Mouse (Mus musculus): ENCODE measurements at regions not wholly inside any gene's neighbourhood (a gene's known extent, or its start where the extent isn't known, plus 50 kb on each side); places are given as distances from the start of the nearest gene placed in this dataset.

DNA sequence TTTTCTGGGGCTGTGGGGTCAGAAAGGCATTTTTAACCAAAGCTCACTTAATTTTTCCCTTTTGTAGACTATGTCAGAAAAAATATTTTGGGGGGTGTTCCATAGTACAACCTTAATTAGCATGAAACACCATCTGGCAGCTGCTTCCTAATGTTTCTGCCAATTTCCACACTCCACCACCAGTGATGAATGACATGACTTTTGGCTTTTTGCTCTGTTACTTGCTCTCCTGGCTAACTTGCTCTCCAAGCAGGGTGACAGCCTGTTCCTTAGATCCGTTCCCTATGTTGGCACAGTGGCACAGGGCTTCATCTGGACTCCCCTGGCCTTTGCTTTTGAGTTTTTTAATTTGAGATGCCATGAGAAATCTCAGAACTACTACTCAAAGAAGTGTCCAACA, 648.6 kb downstream of the 1190002N15Rik start:
- DNase-seq = no peak
- Histone ChIP-seq H3K27me3 (replicated peaks; ENCODE audit: control insufficient read depth, insufficient read depth, low read length) (no peaks in the 10 kb centered on the region), H3K27ac (ENCODE audit: insufficient read depth, low read depth, low read length) (no peak overlapping the region), H3K4me1 (ENCODE audit: control insufficient read depth, insufficient read depth, low read length) (no peaks in the 10 kb centered on the region), H3K36me3 (ENCODE audit: control insufficient read depth, insufficient read depth, low read length) (no peaks in the 10 kb centered on the region), H3K4me3 (ENCODE audit: insufficient read depth, low read depth, low read length) (no peak overlapping the region)
- WGBS = 61% methylated on average over 1 of the region's 1 CpGs
- TF ChIP-seq POLR2A (IDR thresholded peaks at IDR 0.05; ENCODE audit: low read depth, low read length) (no peak), CTCF (conservative IDR thresholded peaks at IDR 0.05; ENCODE audit: insufficient read depth, insufficient read length, low read depth, low read length) (no peak)

DNA sequence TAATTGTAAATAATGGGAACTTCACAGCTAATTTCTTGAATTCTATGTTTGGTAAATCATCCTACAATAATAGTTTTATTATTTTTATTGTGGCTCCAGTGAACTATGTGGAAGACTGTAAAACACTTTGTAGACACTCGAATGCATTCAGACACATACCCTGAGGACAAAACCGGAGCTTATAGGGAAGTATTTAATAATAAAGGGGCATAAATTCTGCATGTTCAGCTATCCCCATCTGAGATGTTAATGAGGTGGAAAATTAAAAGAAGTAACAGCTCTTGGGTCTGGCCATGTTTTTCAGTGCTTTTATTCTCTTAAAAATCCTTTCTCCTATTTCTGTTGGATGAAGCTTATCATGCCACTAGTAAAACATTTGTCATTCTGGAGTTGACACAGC, 657.8 kb downstream of the 1190002N15Rik start:
- 21% methylated on average over 2 of the region's 2 CpGs for WGBS

DNA sequence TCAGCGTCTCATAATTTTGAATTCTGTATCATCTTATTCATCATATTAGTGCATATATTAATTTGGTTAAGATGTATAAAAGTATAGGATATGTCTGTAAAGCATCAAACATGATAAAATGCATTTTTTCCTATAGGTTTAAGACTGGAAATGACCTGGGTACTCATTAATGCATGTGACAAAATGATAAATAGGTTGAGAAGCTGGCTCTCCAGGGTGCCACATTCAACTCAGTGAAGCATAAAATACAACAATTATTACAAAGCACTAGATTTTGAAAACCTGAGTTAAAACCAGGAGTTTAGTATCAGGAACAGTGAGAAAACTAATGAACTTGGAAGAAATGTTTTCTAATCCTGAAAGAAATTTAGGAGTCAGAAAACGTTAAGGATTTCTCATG, 658.3 kb downstream of the 1190002N15Rik start:
- Histone ChIP-seq H3K36me3 (ENCODE audit: control insufficient read depth, insufficient read depth, low read length) (no peaks in the 10 kb centered on the region), H3K4me1 (ENCODE audit: control insufficient read depth, insufficient read depth, low read length) (no peaks in the 10 kb centered on the region), H3K27ac (ENCODE audit: insufficient read depth, low read depth, low read length) (no peak overlapping the region), H3K4me3 (ENCODE audit: insufficient read depth, low read depth, low read length) (no peak overlapping the region), H3K27me3 (replicated peaks; ENCODE audit: control insufficient read depth, insufficient read depth, low read length) (no peaks in the 10 kb centered on the region)
- TF ChIP-seq CTCF (conservative IDR thresholded peaks at IDR 0.05; ENCODE audit: insufficient read depth, insufficient read length, low read depth, low read length) (no peak), POLR2A (IDR thresholded peaks at IDR 0.05; ENCODE audit: low read depth, low read length) (no peak)
- WGBS = 47% methylated on average over 2 of the region's 2 CpGs
- no peak for DNase-seq

More for the DNA sequence above, 657.8 kb downstream of the 1190002N15Rik start:
- Histone ChIP-seq H3K27ac (ENCODE audit: insufficient read depth, low read depth, low read length) (no peak overlapping the region), H3K36me3 (ENCODE audit: control insufficient read depth, insufficient read depth, low read length) (no peaks in the 10 kb centered on the region), H3K4me1 (ENCODE audit: control insufficient read depth, insufficient read depth, low read length) (no peaks in the 10 kb centered on the region), H3K4me3 (ENCODE audit: insufficient read depth, low read depth, low read length) (no peak overlapping the region), H3K27me3 (replicated peaks; ENCODE audit: control insufficient read depth, insufficient read depth, low read length) (no peaks in the 10 kb centered on the region)
- TF ChIP-seq CTCF (conservative IDR thresholded peaks at IDR 0.05; ENCODE audit: insufficient read depth, insufficient read length, low read depth, low read length) (no peak), POLR2A (IDR thresholded peaks at IDR 0.05; ENCODE audit: low read depth, low read length) (no peak)
- no peak for DNase-seq

DNA sequence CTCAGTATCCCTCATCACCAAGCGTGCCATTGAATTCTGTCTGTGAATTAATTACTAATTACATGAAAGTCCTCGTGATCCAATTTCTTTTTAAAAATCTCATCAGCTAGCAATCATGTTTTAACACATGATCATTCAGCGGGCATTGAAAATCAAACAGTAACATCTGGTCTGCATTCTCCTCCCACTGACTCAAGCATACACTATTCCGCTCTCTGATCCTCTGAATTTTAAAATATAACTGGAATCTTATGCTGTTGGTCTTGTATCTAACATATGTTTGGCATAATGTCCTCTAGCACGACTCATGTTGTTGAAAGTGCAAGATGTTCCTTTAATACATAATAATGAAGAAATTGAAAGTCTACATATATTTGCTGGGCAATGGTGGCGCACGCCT, 667.1 kb downstream of the 1190002N15Rik start:
- no peak overlapping the region for H3K27ac ChIP-seq (ENCODE audit: insufficient read depth, low read depth, low read length)
- H3K36me3 ChIP-seq (ENCODE audit: control insufficient read depth, insufficient read depth, low read length) = no peaks in the 10 kb centered on the region
- no peaks in the 10 kb centered on the region for H3K4me1 ChIP-seq (ENCODE audit: control insufficient read depth, insufficient read depth, low read length)
- DNase-seq = no peak
- WGBS = 81% methylated on average over 7 of the region's 7 CpGs
- TF ChIP-seq CTCF (conservative IDR thresholded peaks at IDR 0.05; ENCODE audit: insufficient read depth, insufficient read length, low read depth, low read length) (no peak), POLR2A (IDR thresholded peaks at IDR 0.05; ENCODE audit: low read depth, low read length) (no peak)
- H3K4me3 ChIP-seq (ENCODE audit: insufficient read depth, low read depth, low read length) = no peak overlapping the region
- no peaks in the 10 kb centered on the region for H3K27me3 ChIP-seq (replicated peaks; ENCODE audit: control insufficient read depth, insufficient read depth, low read length)

- Histone ChIP-seq H3K4me3 (ENCODE audit: insufficient read depth, low read depth, low read length) (no peak overlapping the region), H3K27ac (ENCODE audit: insufficient read depth, low read depth, low read length) (no peak overlapping the region), H3K4me1 (ENCODE audit: control insufficient read depth, insufficient read depth, low read length) (no peaks in the 10 kb centered on the region), H3K27me3 (replicated peaks; ENCODE audit: control insufficient read depth, insufficient read depth, low read length) (no peaks in the 10 kb centered on the region), H3K36me3 (ENCODE audit: control insufficient read depth, insufficient read depth, low read length) (no peaks in the 10 kb centered on the region)
- no peak for DNase-seq
- TF ChIP-seq CTCF (conservative IDR thresholded peaks at IDR 0.05; ENCODE audit: insufficient read depth, insufficient read length, low read depth, low read length) (no peak), POLR2A (IDR thresholded peaks at IDR 0.05; ENCODE audit: low read depth, low read length) (no peak)
- WGBS = 65% methylated on average over 2 of the region's 2 CpGs
Measured at GRCm38 (mm10) chr9:93857937-93858336, 679.9 kb downstream of the 1190002N15Rik start.

GRCm38 (mm10) chr9:93846411-93846810, 691.5 kb downstream of the 1190002N15Rik start:
- Histone ChIP-seq H3K27me3 (replicated peaks; ENCODE audit: control insufficient read depth, insufficient read depth, low read length) (no peaks in the 10 kb centered on the region), H3K27ac (ENCODE audit: insufficient read depth, low read depth, low read length) (no peak overlapping the region), H3K36me3 (ENCODE audit: control insufficient read depth, insufficient read depth, low read length) (no peaks in the 10 kb centered on the region), H3K4me3 (ENCODE audit: insufficient read depth, low read depth, low read length) (no peak overlapping the region), H3K4me1 (ENCODE audit: control insufficient read depth, insufficient read depth, low read length) (no peaks in the 10 kb centered on the region)
- TF ChIP-seq POLR2A (IDR thresholded peaks at IDR 0.05; ENCODE audit: low read depth, low read length) = no peak
- TF ChIP-seq CTCF (conservative IDR thresholded peaks at IDR 0.05; ENCODE audit: insufficient read depth, insufficient read length, low read depth, low read length) = no peak
- no peak for DNase-seq

DNA sequence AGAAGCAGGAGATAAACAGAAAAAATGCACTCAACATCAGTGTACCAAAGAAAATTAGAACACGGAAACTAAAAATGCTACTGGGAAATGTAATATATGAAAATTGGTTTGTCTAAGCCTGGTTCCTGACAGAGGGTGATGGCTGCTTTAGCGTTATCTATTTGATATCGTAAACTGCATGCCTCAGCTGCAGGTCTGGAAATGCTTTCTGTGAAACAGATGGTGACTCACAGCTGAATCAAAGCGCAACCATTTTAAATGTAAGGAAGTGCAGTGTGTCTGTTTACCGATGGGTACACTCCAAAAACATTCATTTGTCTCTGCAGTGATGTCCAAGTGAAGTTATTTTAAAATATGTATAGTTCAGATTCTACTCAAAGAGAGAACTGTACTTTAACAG, 694.0 kb downstream of the 1190002N15Rik start:
- Histone ChIP-seq H3K36me3 (ENCODE audit: control insufficient read depth, insufficient read depth, low read length) (no peaks in the 10 kb centered on the region), H3K27me3 (replicated peaks; ENCODE audit: control insufficient read depth, insufficient read depth, low read length) (no peaks in the 10 kb centered on the region), H3K4me3 (ENCODE audit: insufficient read depth, low read depth, low read length) (no peak overlapping the region), H3K4me1 (ENCODE audit: control insufficient read depth, insufficient read depth, low read length) (no peaks in the 10 kb centered on the region), H3K27ac (ENCODE audit: insufficient read depth, low read depth, low read length) (no peak overlapping the region)
- no peak for DNase-seq
- WGBS = 84% methylated on average over 5 of the region's 5 CpGs
- TF ChIP-seq CTCF (conservative IDR thresholded peaks at IDR 0.05; ENCODE audit: insufficient read depth, insufficient read length, low read depth, low read length) (no peak), POLR2A (IDR thresholded peaks at IDR 0.05; ENCODE audit: low read depth, low read length) (no peak)

Measured in kidney, adult 2 months (tissue).